Mouse (Mus musculus): Measurements from ENCODE around the gene Dvl1.

The Dvl1 gene

GRCm38 (mm10) chr4:155840076-155841002 lies 6.9 kb upstream of the Dvl1 start:
- DNase-seq (ENCODE audit: low spot score) = no peak

DNA sequence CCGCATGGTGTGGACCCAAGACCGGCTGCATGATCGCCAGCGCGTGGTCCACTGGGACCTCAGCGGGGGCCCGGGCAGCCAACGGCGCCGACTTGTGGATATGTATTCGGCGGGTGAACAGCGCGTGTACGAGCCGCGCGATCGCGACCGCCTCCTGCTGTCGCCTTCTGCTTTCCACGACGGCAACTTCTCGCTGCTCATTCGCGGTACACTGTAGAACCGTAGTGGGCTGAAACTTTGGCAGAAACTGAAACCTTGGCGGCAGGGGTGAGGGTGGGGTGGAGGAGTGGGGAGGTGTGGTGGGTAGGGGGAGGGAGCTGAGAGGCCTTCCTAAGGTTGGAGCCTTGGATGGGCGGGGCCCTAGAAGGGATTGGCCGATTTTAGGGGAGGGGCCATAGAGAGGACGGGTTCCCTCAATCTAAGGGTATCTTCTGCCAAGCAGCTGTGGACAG lies 6.2 kb upstream of the Dvl1 start:
- peak; percentile 77 for DNase-seq (ENCODE audit: low spot score)

DNA sequence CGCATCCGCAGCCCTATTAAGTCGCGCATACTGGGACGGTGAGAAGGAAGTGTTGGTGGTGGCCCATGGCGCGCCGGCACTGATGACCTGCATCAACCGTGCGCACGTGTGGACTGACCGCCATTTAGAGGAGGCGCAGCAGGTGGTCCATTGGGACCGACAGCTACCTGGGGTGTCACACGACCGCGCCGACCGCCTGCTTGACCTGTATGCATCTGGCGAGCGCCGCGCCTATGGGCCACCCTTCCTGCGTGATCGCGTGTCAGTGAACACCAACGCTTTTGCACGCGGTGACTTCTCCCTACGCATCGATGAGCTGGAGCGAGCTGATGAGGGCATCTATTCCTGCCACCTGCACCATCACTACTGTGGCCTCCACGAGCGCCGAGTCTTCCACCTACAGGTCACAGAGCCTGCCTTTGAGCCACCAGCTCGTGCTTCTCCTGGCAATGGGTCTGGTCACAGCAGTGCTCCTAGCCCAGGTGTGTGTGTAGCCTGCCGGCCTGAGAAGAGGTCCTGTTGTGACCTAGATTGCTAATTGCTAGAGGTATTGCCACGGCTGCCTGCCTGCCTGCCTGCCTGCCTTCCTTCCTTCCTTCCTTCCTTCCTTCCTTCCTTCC lies 5.4 kb upstream of the Dvl1 start:
- no peak for DNase-seq (ENCODE audit: low spot score)

DNA sequence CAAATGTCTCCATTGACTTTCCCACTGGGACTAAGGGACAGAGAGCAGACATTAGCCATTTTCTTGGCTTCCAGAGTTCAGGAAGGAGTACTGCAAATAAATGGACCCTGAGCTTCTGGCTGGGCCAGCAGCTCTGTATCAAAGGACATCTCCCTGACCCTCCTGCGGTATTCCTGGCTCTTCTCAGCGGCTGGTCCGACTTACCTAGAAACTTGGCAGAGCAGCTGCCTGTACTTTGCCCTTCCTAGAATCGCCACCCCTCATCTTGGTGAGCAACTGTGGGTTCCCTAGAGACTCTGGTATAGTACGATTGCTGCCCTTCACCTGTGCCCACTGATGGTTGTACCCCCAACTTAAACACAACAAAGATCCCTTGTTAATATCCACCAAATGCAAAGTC lies 4.0 kb upstream of the Dvl1 start:
- DNase-seq (ENCODE audit: low spot score) = no peak

DNA sequence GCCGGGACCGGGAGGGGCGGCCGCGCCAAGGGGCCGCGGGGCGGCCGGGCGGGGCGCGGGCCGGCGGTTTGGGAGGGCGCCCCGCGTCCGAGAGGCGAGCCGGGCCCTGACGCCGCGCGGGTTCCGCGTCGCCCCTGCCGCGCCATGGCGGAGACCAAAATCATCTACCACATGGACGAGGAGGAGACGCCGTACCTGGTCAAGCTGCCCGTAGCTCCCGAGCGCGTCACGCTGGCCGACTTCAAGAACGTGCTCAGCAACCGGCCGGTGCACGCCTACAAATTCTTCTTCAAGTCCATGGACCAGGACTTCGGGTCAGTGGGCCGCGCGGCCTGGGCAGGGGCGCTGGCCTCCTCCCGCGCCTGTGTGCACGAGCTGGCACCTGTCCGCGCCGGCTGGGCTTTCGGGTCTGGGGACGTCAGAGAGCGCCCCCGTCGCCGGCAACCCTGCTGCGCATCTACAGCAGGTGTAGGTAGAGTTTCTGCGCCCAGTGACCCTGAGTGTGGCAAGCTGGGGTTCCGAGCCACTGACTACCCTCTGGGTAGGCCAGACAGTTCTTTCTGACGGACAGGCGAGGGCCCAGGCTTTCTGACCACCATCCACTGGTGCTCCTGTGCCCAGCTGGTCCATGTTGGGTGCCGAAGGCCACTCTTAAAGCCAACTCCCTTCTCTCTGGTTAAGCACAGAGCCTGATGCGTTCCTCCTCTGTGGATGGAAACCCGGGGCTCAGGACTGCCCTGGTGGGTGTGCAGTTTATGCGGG lies 570 bp downstream of the Dvl1 start:
- DNase-seq (ENCODE audit: low spot score) = peak; percentile 57

DNA sequence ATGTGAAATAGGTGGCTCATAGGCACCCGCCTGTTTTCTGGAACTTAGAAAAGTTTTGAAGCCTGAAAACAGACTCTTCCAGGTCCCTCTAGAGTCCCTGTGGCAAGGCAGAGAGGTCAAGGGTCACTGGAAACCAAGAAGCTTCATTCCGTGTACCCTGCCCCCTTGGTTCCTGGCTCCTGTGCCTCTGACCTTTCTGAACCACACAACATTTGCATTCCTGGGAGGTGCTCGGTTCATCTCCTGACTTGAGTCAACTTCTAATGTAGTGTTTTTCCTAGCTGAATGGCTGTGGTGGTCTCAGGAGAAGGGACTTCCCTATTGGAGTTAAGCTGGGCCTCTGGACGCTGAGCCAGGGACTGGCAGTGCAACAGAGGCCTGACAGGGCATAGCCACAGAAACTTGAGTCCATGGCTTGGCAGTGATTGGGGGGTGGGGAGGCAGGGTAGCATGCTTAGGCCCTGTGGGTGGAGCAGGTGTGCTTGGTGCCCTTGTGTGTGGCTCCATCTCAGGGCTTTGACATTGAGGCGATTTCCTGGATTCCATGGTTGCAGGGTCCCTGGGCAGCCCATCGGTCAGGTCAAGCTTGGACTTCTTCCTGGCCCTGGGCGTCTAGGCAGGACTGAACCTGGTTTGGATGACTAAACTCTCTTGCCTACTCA lies 1.4 kb downstream of the Dvl1 start:
- no peak for DNase-seq (ENCODE audit: low spot score)

GRCm38 (mm10) chr4:155849391-155849790 lies 2.2 kb downstream of the Dvl1 start:
- DNase-seq (ENCODE audit: low spot score) = no peak

- DNase-seq (ENCODE audit: low spot score) = no peak
Measured at GRCm38 (mm10) chr4:155849792-155850451, 2.7 kb downstream of the Dvl1 start.

DNA sequence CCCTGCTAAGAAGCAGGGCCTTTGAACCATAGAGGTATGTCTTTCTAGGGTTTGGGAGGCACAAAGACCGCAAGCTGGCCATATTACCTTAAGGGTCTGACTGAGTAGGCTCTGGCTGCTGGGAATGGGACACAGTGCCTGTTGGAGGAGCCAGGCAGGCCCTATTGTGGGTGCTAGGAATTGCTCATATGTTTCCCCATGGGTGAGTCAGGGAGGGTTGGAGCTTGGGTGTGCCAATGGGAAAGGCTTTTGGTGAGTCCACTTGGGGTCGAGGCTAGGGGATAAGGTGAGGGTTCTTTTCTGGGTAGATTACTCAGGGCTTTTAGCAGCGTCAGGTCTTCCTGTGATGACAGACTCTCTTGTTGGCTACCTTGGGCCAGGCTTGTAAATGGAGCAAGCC lies 4.2 kb downstream of the Dvl1 start:
- DNase-seq (ENCODE audit: low spot score) = no peak

DNA sequence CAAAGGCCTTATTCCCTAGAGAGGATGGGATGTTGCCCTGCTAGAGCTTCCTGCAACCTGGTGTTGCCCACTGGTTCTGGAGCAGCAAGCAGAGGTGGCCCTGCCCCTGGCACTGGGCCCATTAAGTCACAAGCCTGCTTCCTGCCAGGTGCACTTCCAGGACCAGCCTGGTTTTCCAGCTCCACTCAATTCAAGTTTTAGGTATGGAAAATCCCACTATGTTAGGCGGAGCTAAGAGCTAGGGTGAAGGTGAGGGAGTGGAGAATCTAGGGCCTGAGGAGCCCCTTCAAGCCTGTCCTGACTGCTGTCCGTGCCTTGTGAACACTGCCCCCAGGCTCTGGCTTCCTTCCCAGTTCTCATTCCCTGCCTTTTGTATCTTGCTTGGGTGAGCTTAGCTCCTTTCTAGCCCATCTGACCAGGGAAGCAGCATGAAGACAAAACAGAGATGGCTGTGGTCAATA lies 4.8 kb downstream of the Dvl1 start:
- DNase-seq (ENCODE audit: low spot score) = no peak

DNA sequence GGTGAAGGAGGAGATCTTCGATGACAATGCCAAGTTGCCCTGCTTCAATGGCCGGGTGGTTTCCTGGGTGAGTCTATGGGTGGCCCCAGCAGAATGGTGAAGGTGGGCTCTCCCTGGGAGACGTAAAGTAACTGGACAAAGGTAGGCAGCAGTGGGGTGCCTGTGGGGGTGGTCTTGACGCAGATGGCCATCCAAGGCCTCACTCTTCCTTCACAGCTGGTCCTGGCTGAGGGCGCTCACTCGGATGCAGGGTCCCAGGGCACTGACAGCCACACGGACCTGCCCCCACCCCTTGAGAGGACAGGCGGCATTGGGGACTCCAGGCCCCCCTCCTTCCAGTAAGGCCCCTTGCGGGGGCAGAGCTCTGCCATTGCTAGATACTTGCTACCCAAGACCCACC lies 6.2 kb downstream of the Dvl1 start:
- DNase-seq (ENCODE audit: low spot score) = no peak

GRCm38 (mm10) chr4:155854991-155855390 lies 7.8 kb downstream of the Dvl1 start:
- DNase-seq (ENCODE audit: low spot score) = no peak

DNA sequence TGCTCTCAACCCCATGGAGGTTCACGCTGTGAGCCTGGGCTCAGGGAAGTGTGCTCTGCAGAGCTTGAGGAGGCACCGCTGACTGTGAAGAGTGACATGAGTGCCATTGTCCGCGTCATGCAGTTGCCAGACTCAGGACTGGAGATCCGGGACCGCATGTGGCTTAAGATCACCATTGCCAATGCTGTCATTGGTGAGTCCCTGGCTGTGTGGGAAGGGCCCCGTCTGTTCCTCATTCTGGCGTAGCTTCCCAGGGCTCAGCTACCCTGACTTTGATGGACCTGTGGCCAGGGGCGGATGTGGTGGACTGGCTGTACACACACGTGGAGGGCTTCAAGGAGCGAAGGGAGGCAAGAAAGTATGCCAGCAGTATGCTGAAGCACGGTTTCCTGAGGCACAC lies 8.9 kb downstream of the Dvl1 start:
- DNase-seq (ENCODE audit: low spot score) = no peak

GRCm38 (mm10) chr4:155856881-155857280 lies 9.7 kb downstream of the Dvl1 start:
- no peak for DNase-seq (ENCODE audit: low spot score)

DNA sequence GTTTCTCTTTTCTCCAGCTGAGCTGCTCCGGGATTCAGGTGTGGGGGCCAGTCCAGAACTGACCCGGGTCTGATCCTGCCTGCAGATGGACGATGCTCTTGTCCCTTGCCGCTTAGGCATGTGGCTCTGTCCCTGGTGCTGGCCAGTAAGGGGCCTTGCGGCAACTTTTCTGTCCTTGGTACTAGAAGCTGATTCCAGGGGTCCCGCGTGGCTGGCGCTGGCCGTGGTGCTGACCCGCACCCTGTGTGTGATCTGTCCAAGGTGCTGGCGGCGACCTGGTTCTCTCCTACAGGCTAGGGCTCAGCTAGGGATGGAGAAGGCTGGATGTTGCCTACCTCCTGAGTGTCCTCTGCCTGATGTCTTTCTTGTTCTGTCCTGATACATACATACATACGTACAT lies 12.1 kb downstream of the Dvl1 start:
- no peak for DNase-seq (ENCODE audit: low spot score)

DNA sequence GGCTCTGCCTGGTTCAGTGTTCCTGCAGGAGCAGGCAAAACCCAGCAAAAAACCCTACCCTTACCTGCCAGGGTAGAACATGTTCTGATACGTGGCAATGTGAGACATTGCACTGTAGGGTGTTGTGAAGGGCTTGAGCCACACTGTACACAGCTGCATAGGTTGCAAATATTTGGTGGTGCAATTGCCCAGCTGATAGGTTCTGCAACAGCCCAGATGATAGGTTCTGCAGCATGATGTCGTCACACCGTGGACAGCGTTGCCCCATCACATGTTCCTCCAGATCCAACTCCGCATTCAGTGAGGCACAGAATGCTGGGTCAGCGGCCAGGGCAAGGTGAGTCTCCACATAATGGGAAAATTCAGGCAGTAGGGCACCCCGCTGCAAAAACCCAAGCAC lies 14.6 kb downstream of the Dvl1 start:
- DNase-seq (ENCODE audit: low spot score) = no peak

DNA sequence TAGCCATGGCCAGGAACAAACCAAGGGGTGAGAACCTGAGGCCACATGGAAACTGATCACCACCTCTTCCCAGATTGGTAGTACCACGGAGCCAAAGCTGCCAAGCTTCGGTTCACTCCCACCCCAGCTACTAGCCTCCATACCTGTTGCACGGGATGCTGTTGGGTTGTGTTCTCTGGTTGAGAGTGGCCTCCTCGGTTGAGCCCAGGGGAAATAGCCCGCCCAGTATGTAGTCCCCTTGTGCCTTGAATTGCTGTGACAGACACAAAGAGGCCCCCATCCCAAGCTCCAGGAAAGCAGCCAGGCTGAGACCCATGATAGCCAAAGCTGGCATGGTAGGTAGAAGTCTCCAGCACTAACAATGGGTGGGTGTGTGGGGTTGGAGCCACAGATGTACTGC lies 15.8 kb downstream of the Dvl1 start, which contains the start of gene Tas1r3:
TSS of gene Tas1r3 (minus strand) at position 362 of the 400 bp plus-strand sequence.
- no peak for DNase-seq (ENCODE audit: low spot score)

- peak; percentile 62 for DNase-seq (ENCODE audit: low spot score)
Measured at GRCm38 (mm10) chr4:155868614-155869298, 21.6 kb downstream of the Dvl1 start.

DNA sequence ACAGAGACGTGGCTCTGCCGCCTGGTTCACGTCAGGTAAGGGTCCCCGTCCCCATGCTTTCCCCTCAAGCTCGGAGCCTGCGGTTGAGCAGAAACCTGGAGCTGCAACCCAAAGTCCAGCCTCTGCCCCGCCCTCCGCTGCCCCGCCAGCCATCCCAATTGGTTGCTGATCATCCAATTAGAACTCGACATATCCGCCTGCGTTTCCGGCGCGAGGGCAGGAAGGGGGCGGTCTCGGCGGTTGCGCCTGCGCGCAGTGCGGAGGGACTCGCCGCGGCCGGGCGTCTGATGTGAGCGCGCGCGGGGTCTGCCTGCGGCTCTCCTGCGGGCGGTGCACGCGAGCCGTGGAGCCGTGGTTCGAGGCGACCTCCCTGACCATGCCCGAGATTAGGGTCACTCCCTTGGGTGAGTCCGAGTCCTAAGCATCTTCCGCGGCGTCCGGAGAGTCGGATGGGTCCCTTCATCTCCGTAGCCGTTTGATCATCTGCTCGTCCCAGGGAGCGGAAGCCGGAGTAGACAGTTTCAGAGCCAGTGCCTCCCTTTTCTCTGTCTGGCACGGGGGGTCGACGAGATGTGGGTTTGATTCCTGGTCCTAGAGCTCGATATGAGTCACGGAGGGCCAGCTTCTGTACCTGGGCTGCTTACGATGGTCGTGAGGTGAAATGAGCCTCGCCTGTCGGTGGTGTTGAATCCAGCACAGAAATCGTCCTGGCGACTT lies 22.3 kb downstream of the Dvl1 start, which contains the start of the genes Cptp and Ints11:
TSS of gene Cptp (minus strand) at position 124 of the 717 bp plus-strand sequence.
TSS of gene Ints11 (plus strand) at position 230 of the 717 bp plus-strand sequence.
- peak; percentile 96 for DNase-seq (ENCODE audit: low spot score)

- DNase-seq (ENCODE audit: low spot score) = no peak
Measured at GRCm38 (mm10) chr4:155871404-155871803, 24.2 kb downstream of the Dvl1 start.

Data from urinary bladder, postnatal 14 days (tissue).